Mouse (Mus musculus) cerebellum, postnatal 4 days (tissue): ENCODE results near the gene Foxk1.
A peak's percentile ranks its signal among the peaks of the same experiment; 100 is the strongest.

Source experiments
- DNase-seq, 2 experiments: peaks; one replicate each; pipeline ENCODE4 v3.0.0; 2022; ENCODE audit warnings: low spot score in 2 of 2, mixed read lengths in 1 of 2

Gene Foxk1

DNA sequence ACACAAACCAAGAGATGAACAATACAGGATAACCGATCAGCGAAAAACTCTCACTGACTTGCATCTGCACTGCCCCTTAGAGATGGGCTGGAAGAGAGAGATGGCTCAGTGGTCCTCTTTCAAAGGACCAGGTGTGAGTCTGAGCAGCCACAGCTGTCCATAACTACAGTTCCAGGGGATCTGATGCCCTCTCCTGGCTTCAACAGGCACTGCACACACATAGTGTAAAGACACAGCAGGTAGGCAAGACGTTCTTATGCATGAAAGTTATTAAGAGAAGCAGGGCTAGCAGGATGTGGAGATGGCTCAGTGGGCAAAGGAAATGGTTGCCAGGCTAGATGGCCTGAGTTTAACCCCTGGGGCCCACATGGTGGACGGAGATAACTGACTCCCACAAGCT, 13.6 kb upstream of the Foxk1 start:
- peak in 1 of 2 experiments; percentile 33 for DNase-seq

DNA sequence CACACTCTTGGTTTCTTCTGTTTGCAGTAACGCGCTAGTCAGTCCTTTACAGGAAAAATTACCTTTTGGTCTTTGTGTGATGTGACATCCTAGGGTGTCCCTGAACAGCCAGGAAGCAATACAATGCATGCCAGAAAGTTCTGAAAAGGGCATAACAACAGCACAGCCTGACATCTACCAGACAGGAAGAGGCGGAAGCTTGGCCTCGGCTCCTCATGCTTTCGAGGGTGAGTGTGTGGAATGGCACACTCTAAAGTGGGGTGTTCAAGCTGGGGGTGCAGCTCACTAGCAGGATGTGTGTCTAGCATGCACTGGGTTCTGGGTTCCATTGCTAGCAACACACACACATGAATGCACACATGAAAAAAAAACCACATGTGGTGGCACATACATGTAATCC, 9.6 kb upstream of the Foxk1 start:
- DNase-seq, result no peak

DNA sequence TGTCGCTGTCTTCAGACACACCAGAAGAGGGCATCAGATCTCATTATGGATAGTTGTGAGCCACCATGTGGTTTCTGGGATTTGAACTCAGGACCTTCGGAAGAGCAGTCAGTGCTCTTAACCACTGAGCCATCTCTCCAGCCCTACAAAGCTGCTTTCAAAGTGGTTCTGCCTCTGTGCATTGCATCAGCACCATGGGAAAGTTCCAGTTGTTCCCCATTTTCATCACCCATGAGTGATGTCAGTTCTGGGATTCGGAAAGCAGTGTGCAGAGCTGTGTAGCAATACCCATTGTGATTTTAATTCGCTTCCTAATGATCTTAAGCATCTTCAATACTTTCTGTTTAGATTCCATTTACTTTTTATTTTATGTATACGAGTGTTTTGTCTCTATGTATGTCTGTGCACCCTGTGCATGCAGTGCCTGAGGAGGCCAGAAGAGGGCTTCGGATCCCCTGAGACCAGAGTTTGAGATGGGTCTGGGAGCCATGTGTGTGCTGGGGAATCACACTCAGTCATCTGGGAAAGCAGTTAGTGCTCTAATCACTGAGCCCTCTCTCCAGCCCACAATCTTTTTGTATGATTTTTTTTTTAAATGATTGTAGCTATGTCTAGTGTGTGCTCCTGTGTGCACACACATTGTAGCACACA, 6.6 kb upstream of the Foxk1 start:
- no peak for DNase-seq

DNA sequence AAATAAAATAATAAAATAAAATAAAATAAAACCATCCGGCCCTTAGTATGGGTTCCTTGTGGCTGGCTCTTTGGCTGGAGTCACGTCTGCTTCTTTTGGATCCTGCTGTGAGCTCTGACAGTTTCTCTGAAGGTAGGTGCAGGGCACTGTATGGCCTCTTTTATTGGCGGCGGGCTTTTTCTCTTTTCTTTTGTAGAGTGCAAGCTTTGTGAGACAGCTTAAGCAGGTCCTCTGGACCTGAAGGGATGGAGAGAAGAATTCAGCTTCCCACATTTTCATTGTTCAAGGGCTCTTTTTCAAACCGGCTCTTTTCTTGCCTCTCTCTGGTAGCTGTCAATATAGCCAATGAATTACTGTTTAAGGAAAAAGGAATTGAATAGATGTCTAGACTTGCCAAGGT, 5.4 kb upstream of the Foxk1 start:
- no peak for DNase-seq

DNA sequence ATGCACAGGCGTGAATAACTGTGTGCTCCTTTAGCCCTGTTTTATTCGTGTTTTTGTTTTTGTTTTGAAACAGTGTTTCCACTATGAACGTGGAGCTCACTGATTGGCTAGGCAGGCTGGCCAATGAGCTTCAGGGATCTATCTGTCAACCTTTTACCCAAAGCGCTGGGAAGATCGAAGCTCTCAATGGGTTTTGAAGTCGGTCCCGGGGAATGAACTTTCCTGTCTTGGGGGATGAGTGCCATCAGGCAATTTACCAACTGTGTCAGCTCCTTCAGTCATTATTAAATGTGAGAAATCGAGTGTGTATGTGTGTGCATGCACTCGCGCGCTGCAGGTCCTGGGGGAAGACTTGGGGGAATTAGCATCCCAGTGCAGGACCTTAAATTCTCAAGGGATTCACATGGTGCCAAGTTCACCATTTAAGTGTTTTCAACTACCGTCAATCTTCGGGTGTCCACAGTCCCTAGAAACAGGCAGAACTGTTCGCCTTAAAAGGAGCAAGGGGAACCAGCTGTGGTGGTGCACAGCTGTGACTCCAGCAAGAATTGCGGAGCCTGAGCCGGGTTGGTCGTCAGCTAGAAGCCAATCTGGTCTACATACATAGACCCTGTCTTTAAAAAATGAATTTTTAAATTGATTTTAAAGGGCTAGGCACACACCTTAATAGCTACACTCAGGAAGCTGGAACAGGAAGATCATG, 965 bp upstream of the Foxk1 start:
- no peak for DNase-seq

DNA sequence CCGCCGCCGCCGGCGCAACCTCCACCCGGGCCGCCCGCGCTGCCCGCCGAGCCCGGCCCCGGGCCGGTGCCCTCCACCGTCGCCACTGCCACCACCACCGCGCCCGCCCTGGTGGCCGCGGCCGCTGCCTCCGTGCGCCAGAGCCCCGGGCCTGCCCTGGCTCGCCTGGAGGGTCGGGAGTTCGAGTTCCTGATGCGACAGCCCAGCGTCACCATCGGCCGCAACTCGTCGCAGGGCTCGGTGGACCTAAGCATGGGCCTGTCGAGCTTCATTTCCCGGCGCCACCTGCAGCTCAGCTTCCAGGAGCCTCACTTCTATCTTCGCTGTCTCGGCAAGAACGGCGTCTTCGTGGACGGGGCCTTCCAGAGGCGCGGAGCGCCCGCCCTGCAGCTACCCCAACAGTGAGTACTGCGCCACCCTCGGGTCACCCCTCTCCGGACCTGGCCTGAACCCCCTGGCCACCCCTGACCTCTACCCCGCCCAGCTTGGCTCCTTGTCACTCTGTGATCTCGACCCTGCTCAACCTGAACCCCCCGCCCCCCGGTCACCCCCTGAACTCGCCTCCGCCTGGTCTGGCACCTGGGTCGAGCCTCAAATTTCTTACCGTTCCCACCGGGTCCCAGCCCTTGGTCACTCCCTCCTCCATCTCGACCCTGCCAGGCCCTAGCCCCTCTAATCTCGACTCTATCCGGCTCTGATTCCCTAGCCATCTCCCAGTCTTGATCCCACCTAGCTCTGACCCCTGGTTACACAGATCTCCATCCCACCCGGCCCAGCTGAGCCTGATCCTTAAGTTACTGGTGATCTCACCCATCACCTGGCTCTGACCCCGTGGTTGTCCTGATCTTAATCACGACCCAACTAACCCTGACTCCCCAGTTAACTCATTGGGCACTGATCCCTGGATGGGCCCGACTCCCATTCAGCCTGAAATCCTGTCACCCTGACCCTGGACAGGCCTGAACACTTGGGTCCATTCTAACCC, 636 bp downstream of the Foxk1 start:
- DNase-seq, result no peak

DNA sequence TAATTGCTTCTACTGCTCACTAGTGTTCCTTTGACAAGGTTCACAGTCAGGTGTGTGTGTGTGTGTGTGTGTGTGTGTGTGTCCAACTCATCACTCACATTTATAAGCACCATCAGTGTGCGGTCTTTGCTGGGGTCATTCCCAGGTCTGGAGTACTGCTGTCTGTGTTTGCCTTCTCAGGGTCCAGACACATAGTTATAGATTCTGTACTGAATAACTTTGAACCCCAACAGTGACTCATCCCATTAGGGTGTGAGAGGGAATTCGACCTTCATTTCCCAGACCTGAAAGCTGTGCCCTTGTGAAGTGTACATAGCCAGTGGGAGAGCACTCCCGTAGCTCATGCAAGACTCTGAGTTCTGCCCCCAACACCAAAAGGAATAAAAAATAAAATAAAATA, 2.4 kb downstream of the Foxk1 start:
- no peak for DNase-seq

DNA sequence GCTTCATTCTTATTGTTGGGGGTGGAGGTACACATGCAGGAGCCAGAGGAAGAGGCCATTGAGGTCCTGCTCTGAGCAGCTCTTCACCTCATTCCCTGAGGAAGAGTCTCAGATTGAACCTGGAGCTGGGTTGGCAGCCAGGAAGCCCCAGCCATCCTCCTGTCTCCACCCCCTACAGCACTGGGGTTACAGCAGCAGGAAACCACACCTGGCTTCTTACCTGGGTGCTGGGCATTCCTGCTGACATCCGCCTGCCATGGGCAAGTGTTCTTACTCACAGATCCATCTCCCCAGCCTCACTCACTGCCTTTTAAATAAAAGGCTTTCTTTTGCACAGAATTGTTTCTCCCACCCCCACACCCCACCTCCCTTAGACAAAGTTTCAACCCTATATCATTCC, 3.0 kb downstream of the Foxk1 start:
- no peak for DNase-seq

DNA sequence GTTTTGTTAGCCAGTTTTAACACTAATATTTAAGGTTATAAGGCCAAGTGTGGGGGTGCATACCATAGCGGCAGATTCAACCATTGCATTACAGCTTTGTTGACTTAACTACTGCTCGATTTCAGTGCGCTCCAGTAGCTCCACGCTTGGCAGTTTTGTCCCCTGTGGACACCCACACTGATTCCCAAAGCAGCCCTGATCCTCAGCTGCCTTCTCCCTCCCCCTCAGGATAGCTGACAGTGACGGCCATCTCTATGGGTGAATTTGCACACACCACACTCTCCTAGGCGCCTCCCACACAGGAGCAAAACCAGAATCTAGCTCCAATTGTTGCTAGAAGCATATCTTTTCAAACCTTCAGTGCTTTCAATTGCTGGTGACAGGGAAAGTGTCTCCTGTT, 4.1 kb downstream of the Foxk1 start:
- DNase-seq, result no peak

DNA sequence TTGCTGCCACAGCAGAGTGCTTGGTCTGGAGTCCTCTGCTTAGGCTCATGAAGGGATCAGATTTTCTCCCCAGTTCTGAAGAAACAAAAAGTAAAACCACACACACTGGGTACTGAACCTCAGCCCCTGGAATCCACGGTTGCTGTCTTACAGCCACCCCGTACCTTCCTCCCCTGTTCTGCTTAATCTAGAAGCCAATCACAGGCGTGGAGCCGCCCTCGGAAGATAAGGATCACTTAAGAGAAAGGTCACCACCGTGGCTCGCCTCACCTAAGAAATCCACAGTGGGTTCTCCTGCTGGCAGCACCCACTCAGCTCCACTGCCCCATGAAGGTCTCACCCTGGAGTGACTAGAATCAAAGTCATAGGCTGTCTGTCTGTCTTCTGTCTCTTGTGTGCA, 5.1 kb downstream of the Foxk1 start:
- DNase-seq, result no peak

DNA sequence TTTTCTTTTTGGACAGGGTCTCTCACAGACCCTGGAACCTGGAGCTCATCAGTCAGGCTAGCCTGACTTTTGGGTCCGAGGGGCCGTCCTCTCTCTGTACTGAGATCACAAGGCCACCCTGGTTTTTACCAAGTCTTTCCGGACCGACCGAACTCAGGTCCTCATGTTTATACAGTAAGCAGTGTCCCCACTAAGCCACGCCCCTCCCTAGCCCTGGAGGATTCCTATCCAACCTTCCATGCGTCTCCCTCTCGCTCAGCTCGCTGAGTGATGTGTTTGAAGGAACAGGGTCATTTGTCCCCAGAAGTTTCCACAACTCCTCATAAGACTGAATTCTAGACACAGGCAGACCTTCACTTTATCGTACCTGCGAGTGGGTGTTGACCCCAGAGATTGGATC, 5.6 kb downstream of the Foxk1 start:
- DNase-seq, result no peak

DNA sequence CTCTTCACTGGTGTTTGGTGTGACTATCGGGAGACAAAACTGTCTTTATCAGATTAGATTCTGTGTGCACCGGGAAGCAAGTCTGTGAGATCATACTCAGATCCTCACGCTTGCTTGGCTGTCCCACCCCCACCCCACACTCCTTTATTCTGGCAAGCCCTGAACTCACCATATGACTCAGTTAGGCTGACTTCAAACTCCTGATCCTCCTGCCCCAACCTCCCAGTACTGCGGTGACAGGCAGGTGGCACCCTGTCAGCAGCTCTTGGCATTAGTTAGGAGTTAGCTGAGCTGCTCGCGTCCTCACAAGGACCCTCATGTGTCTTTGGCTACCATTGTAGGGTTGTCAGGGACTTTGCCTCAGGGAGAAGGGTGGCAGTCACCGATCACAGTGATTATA, 6.1 kb downstream of the Foxk1 start:
- DNase-seq, result no peak

DNA sequence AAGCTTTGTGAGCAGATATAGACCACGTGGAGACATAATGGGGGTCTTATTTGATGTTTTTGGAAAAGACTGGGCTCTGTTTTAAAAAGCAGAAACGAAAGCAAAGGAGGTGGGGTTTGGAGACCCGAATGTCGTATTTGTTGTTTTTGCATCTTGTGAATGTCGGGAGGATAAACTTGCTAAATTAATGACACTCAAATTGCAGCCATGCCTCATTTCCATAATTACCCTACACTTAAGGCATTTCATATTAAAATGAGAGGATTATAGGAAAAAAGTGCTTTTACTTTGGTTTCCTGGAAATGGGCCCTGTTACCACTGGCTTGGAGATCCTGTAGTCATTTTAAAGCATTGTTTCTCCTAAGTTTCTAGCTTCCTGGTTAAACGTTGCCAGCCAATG, 7.9 kb downstream of the Foxk1 start:
- no peak for DNase-seq

DNA sequence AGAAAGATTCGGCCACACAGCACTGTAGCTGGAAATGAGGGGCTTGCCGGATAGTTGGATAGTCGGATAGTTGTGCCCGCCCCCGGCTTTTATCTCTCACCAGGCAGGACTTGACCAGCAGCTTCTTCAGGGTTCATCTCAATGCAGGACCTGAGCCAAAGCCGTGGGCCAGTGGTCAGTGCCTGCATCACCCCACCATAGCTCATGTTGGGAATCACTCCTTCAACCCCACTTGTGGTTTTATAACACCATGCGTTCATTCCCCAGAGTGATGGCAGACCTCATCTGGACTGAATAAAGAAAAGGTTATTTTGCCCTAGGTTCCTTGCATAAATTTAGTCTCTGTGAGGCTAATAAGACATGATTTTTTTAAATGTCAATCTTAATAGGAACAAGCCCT, 9.1 kb downstream of the Foxk1 start:
- no peak for DNase-seq

DNA sequence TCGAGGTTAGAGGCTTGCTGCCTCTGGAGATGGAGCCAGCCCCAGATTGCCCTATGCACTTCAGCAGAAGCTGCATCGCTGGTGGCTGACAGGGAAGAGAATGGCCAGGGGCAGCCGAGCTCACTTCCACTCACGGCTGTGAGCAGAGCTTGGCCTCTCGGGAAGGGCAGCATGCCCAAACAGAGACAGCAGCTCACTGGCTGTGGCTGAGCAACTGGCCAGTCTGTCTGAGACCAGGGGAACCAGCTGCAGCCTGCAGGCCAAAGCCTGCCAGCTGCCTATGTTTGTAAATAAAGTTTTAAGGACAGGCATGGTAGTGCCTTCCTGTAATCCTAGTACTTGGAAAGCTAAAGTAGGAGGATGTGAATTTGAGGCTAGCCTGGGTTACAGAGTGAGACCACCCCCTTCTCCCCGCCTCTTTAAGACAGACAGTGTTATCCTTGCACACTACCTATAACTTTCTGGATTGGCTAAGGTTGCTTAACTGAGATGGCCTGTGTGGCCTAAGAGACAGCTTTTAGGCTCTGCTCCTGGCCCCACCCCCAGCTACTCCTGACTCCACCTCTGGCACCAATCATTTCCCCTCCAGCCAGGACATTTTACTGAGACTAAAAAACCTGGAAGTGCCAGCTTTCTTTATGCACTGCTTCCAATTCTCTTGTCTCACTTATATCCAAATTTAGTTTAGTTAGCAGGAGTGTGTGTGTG, 11.5 kb downstream of the Foxk1 start:
- peak in 1 of 2 experiments; percentile 16 for DNase-seq

DNA sequence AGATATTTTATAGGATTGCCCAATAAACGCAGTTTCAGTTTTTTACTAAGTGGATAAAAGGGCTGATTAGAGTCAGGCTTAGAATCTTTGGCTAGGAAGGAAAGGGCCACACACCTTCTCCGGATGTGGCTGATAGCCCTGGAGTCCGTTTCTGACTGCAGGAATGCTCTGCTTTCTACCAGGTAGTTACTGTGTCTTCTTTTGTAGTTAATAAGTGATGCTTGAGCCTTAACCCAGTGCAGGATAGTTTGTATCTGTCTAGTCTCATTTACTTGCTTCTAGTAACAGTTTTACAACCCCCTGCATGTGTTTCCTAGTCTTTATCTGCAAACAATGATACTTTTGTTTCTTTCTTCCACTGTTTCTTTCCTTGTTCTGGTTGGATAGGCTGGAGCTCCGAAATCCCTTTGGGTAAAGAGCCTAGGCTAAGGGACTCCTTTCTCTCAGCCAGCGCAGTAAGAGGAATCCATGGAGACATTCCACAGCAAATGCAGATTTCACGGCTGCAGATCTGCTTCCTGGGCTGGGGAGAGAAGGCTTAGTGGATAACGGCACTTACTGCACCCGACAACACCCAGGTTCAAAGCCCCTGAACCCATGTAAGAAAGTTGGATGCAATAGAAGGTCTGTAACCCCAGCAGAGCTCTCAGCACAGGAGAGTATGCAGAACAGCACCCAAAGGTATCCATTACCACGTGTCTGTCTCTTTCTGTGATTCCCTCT, 12.6 kb downstream of the Foxk1 start:
- DNase-seq, result no peak

DNA sequence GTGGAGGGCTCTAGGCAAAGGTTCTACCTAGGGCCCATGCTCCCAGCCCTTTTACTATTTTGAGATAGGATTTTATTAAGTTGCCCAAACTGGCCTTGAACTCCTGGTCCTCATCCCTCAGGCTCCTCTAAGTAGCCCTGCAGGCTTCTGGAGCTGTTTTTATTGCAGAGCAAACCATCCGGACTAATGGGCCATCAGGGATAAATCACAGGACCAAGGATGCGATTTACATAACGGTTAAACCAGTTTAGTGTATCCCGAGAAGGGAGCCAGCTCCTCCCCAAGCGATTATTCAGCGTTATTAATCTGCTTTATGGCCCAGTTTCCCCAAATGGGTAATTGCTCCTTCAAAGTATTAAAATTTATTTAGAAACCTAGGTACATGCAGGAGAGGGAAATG, 14.1 kb downstream of the Foxk1 start:
- DNase-seq, result no peak

DNA sequence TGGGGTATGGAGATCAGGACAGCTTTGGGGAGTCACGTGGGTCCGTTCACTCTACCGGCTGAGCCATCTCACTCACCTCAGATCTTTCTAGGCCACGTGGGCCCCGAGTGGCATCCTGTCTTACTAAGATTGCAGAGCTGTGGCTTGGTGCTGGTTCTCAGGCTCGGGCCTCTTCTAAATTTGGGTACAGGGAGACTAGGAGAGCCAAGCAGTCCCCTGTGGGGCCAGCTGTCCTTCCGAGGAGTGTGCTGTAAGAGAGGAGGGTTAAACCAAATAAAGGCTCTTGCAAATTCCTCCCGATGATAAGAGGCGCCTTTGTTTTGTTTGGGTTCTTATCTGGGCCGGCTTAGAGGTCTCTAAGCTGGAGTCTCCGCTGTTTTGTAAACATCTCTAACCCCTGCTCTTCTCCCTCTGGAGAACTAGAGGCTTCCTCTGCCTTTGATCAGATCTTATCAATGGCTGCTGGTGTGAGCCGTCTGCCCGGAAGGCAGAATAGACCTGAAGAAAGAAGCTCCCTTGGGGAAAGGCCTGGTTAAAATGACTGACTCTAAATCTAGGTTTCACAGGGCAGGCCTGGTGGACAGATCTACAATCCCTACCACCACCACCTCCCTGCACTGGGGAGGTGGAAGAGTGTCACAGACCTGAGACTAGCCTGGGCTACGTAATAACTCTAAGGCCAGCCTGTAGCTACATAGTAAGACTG, 14.9 kb downstream of the Foxk1 start:
- no peak for DNase-seq

DNA sequence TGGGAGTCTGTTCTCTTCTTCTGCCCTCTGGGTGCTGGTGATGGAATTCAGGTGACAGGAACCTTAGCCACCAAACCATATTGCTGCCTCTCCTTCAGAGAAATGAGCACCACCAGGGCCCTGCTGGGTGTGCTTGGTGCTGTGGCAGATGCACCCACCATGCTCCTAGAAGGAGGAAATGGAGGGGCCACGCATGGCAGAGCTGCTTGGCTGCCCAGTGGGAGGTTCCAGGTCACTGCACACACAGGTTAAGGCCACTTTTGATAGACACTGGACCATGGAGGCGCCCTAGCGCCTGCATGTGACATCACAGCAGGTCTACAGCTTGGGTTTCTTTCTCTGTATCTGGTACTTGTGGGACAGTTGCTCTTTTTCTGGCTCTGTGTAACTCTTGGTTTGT, 15.8 kb downstream of the Foxk1 start:
- DNase-seq, result no peak

DNA sequence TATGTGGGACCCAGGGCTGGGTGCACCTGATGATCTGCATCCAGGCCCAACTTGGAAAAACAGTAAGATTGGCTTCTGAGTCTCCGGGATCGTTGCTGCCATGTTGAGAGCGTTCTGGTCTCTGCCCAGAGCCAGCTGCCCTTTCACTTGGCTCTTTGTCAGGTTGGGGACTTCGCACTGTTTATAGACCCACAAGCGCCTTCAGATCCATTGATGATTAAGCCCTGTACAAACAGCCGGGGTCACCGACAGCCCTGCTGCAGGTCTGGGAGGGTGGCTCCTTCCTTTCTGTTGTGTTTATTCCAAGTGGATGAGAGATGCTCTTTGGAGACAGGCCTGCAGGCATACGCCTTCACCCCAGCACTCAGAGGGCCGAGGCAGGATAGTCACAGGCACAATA, 16.6 kb downstream of the Foxk1 start:
- DNase-seq, result no peak

DNA sequence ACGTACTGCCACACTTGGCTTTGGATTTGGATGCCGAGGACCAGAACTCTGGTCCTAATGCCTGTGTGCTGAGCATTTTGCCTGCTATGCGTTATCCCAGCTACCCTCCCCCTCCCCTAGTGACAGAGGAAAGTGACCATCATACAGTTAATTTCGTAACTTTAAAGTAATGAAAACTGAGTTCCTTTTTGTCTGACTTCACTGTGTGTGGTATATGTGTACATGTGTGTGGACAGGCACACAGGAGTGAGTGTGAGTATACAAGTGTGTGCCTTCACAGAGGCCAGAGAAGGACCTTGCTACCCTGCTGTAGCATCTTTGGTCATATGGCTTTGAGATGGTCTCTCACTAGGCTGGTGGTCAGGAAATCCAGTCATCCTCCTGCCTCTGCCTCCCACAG, 17.1 kb downstream of the Foxk1 start:
- no peak for DNase-seq
